Mouse (Mus musculus): ENCODE data around the gene Fbxw10. TPM values are rescaled to one million over a fixed set of nuclear protein-coding genes. Genes with fewer than 3 reads are reported as not detected.
A peak's percentile ranks its signal among the peaks of the same experiment; 100 is the strongest.

The Fbxw10 gene
- total RNA-seq, 2 experiments from 2014 or later: 0.51 to 0.53 TPM

GRCm38 (mm10) chr11:62903871-62904495 lies 57.1 kb downstream of the Fbxw10 start:
- DNase-seq (ENCODE audit: low spot score in 2 of 2): no peak

GRCm38 (mm10) chr11:62909720-62910306 lies 62.9 kb downstream of the Fbxw10 start:
- DNase-seq (ENCODE audit: low spot score in 2 of 2): no peak

GRCm38 (mm10) chr11:62911362-62911761 lies 64.5 kb downstream of the Fbxw10 start:
- DNase-seq (ENCODE audit: low spot score in 2 of 2): no peak

GRCm38 (mm10) chr11:62913141-62913540 lies 66.3 kb downstream of the Fbxw10 start:
- DNase-seq (ENCODE audit: low spot score in 2 of 2): no peak

- no peak for DNase-seq (ENCODE audit: low spot score in 2 of 2)
Measured at GRCm38 (mm10) chr11:62914532-62914931, 67.7 kb downstream of the Fbxw10 start.

GRCm38 (mm10) chr11:62915486-62915885 lies 68.6 kb downstream of the Fbxw10 start:
- DNase-seq (ENCODE audit: low spot score in 2 of 2): no peak

- DNase-seq (ENCODE audit: low spot score in 2 of 2): no peak
Measured at GRCm38 (mm10) chr11:62916765-62917164, 69.9 kb downstream of the Fbxw10 start.

GRCm38 (mm10) chr11:62919946-62920742 lies 73.3 kb downstream of the Fbxw10 start:
- DNase-seq (ENCODE audit: low spot score in 2 of 2): no peak

- no peak for DNase-seq (ENCODE audit: low spot score in 2 of 2)
Measured at GRCm38 (mm10) chr11:62920743-62921050, 73.8 kb downstream of the Fbxw10 start.

GRCm38 (mm10) chr11:62921052-62921977 lies 74.4 kb downstream of the Fbxw10 start:
- DNase-seq (ENCODE audit: low spot score in 2 of 2): peak; percentile 94 to 95

- DNase-seq (ENCODE audit: low spot score in 2 of 2): no peak
Measured at GRCm38 (mm10) chr11:62924091-62924761, 77.4 kb downstream of the Fbxw10 start.

Other genes starting within 250 kb of the Fbxw10 start
- gene Lrrc75a, start 198.5 kb upstream of the Fbxw10 start, total RNA-seq (2021): 10 to 100 TPM; 10.7 to 11.3 TPM
- 10 to 100 TPM; 19.1 to 23.4 TPM for gene Mmgt2, start 198.4 kb upstream of the Fbxw10 start, total RNA-seq (2021)
- 10 to 100 TPM; 17.8 to 19.9 TPM for gene Zfp287, start 115.2 kb upstream of the Fbxw10 start, total RNA-seq (2021)
- not detected for gene Gm10428, start 94.0 kb upstream of the Fbxw10 start, total RNA-seq (2021)
- gene Zfp286, start 57.6 kb upstream of the Fbxw10 start, total RNA-seq (2021): 10 to 100 TPM; 20.8 to 21.7 TPM
- gene Trim16, start 26.8 kb upstream of the Fbxw10 start, total RNA-seq (2021): 1 to 10 TPM; 5.3 to 5.5 TPM
- 10 to 100 TPM; 24.5 to 25.3 TPM for gene Tvp23b, start 32.4 kb downstream of the Fbxw10 start, total RNA-seq (2021)
- gene Cdrt4, start 104.1 kb downstream of the Fbxw10 start, total RNA-seq (2021): not detected
- under 1 TPM; 0.38 to 0.80 TPM for gene Tekt3, start 214.6 kb downstream of the Fbxw10 start, total RNA-seq (2021)